Mouse (Mus musculus) embryonic fibroblast, embryonic 13.5 days (primary cell): Measurements from ENCODE around the gene Nkain1.

Experiments used
- CTCF ChIP-seq: IDR thresholded peaks from 2 replicates; pipeline ENCODE4 v1.5.1; 2011; ENCODE audit warnings: mild to moderate bottlenecking, control low read depth, low read length, moderate library complexity, borderline replicate concordance; ENCODE audit not compliant: insufficient read depth
- POLR2A ChIP-seq: IDR thresholded peaks from 2 replicates; pipeline ENCODE4 v1.6.1; 2011; ENCODE audit warnings: low read depth, mild to moderate bottlenecking, control low read depth, low read length, moderate library complexity

GRCm38 (mm10) chr4:130563260-130563756 is 10.7 kb downstream of the Nkain1 start:
- no peak for TF ChIP-seq CTCF
- TF ChIP-seq POLR2A = no peak
